Mouse (Mus musculus) spleen, postnatal 14 days (tissue): ENCODE results near the gene Hoxa13.

Experiments
- DNase-seq, 2 experiments: peaks; one replicate each; pipeline ENCODE4 v3.0.0; 2021 to 2022; ENCODE audit warnings: low spot score in 2 of 2

Gene Hoxa13

DNA sequence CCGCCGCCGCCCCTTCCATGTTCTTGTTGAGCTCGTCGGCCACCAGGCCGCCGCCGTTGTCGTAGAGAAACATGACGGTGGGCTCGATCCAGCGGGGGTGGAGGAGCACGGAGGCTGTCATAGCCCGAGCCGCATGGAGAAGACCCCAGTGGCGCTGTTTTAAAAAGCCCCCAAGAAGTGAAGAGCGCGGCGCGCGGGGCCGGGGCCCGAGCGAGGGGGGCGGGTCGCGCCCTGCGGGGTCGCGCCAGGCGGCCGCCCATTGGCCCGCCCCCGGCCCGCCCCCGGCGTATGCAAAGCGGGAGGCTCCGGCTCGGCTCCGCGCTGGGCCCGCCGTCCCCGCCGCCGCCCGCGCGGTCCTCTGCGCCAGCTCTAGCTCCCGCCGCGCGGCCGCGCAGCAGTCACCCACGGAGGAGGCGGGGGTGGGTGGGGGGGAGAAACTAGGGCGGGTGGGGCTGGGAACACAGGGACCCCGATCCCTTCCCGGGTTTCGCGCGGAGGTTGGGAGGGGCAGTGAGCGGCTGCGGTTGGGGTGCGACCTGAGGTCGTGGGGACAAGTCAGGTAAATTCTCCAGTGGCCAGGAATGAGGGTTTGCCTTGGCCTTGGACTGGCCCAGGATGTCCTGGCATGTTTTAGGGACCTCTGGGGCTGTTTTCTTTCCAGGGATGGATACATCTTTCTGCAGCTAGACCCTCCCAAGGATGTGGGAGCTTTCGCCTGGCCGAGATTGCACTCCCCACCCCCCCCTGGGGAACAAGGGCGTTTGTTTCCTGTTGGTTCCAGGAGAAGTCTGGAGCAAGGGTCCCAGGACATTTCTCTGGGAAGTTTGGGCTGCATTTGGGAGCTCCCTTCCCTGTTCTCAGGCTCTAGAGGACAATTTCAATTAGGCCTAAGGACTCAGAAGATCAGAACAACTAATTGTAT, at the start of gene Hoxa13:
Gene Hoxa13, minus strand, starts transcription at position 227 of the 922 bp plus-strand sequence.
- DNase-seq = no peak

DNA sequence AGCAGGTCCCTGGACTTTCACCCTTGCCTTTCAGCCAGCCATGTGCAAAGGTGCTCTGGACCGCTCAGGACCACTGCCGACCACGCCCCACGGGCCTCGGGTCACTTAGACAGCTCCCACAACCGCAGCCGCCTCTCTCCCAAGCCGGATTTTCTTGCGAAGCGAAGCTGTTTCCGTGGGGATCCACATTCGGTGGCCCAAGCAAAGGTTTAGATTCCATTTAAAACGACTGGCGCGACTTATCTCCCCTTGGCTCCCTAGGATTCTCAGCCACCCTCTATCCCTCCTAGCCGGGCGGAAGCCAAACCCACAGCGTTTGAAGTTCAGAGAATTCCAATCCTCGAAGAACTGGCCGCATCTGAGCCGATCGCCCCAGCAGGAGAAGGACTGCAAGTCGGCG, 49.7 kb upstream of the Hoxa13 start:
- DNase-seq = no peak

DNA sequence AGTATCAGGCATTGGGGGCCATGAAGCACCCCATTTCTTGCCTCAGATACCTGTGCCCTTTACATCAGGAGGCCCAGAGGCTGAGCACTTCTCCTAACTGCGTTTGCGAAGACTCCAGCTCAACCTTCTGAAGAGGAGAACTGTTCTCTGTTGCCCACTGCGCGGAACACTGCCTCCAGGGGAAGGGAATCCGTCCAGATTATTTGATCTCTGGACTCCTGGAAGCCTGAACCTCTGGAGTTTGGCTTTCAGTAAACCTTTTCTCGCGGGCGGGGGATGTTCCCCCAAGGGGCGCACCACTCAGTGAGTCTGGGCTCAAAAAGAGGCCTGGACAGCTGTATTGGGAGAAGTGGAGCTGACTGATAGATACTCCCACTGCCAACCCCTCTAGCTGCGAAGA, 49.1 kb upstream of the Hoxa13 start:
- DNase-seq = no peak

DNA sequence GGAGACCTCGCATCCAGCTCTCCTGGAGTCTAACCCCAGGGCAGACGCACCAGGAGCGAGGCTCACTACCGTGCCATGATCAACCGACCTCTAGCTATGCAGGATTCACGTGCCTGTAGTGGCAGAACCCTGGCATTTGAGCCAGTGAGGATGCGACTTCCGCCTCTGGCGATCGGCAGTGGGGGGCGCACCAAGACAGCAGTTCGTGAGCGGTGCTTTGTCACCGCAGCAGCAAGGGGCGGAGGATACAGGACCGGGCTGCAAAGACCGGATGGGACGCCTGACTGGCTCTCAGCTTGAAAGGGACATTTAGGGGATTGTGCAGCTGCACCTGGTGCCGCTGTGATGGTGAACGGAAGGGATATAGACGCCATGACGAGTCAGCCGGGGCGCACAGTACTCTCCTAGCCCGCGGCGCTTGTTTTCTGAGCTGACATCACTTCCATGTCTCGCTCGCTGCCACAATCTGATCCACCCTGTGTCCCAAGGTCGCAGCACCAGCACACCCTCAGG, 45.3 kb upstream of the Hoxa13 start:
- peak in 1 of 2 experiments; percentile 22 for DNase-seq

DNA sequence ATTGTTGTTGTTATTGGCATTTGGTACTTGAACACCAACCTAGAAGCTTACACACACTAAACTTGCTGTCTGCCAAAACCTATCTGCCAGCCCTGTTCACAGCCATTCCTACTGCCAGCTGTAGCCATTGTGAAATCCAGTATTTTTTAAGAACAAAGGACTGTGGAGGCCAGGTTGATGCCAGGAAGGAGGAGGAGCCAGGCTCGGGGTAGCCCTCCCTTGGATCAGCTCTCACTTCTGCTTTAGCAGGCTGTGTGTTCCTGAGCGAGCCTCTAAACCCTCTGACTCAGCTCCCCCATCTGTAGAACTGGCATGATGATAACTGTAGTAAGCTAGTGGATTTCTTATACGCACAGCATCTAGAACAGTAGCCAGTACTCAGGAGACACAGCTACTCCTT, 42.7 kb upstream of the Hoxa13 start:
- no peak for DNase-seq

DNA sequence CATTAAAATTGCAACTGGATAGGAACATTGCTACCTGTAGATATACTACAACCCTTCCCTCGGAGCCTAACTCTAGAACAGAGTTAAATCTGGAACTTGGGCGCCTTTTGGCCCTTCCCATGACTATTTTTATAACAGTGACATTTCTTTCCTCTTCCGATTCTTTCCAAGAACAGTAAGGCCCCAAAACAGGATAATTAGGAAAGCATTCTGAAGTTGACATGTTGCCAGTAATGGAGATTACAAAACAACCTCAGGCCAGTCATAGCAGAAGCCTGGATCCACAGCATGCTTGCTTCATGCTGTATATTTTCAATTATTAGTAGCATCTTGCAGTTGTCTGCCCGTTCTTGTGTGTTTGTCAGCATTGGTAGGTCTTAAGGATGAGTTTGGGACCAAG, 40.1 kb upstream of the Hoxa13 start:
- DNase-seq = no peak

DNA sequence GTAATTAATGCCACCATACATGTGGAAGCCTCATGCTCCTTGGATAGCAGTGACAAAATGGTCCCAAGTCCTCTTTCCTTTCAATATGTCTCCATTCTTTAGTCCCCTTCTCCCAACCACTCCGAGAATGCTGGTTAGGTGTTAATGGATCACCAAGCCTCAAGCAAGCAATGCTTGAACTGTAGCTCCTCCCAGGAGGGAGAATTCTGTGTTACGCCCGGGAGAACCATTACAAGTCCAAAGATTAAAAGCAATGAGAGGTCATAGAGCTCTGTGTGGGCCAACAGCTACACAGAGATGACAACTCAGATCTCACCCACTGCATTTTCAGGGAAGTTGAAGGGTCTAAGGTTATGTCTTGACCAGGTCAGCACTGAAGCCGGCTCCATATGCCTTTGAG, 37.8 kb upstream of the Hoxa13 start:
- DNase-seq = no peak

DNA sequence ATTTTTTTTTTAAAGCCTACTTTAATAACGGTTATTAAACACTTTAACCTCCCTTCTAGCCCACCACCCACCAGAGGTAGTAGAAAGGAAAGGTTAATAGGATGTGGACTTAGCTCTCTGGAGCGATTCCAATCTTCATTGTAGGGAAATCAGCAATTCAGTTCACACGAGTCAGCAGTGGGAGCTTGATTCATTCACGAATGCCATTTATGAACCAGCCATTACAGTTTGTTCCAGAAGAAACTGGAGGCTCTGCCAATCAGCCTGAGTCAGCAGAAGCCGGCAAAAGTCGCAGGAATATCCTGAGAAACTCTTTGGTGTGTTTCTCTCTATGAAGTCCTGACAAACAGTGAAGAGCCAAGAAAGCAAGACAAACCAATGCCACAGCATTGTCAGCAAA, 33.9 kb upstream of the Hoxa13 start:
- no peak for DNase-seq

DNA sequence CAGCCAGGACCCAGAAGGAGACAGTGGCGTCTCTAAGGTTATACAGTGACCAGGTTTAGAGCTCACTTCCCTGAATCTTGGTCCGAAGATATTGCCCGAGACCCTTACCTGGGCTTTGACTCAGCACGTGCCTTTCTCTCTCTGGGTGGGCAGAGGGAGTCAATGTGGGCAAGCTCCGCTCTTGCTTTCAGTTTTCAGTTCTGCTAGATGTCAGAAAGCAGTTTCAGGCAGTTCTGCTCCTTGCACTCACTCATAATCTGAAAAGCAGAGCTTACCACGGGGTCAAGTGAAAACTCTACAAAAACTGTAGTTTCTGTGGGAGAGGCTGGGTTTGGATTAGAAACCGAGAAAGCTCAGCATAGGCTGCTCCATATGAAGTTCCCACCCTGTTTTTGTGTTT, 31.6 kb upstream of the Hoxa13 start:
- DNase-seq = no peak

DNA sequence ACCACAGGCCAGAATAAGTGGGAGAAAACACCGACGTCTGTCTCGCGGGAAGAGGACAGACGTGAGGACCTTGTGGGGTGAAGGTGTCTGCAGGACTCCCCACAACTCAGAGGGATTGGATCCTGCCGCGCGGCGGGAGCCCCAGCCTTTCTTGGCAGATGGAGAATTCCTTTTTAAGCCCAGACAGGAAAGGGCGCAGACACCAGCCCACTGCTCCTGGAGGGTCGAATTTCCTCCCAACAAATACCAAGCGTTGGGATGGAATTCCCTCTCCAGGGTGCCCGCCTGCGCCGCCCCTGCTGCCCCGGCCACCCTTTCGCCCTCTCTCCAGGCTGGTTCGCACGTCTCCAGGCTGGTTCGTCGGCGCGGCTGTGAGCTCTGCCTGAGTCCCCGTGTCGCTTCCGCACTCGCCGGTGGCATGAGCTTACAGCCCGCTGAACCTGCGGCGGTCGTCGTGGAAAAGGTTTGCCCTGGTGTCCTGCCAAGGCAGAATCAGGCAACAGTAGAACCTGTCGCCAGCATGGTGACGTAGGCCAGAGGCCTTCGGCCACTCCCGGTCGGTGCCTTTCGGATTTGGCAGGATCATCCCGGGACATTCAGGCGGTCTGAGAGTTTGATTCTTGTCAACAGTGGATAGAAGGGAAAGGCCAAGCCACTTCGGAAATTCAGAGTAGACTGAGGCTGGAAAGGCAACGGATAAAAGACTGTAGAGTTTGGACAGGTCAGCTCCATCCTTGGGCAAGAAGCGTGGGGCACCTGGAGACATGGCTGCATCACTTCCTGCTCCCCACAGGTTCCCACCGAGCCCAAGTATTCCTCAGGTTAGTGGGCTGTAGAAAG, 30.6 kb upstream of the Hoxa13 start:
- DNase-seq = no peak

DNA sequence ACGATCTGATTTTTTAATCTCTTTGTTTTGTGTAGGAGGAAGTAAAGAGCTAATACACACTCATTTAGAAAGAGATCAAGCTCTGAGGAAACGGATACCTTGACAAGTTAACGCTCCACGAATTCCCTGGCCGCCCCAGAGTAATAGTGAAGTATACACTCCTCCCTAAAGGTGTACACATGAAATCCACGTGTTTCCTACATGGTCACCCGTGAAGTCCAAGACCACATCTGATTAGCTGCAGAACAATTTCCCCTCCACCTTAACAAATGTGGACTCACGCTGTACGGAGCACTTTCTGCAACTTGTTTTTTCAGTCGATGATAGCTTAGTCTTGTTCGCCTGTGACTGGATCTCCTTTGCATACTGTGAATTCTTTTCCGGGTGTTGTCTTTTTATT, 29.5 kb upstream of the Hoxa13 start:
- DNase-seq = no peak

DNA sequence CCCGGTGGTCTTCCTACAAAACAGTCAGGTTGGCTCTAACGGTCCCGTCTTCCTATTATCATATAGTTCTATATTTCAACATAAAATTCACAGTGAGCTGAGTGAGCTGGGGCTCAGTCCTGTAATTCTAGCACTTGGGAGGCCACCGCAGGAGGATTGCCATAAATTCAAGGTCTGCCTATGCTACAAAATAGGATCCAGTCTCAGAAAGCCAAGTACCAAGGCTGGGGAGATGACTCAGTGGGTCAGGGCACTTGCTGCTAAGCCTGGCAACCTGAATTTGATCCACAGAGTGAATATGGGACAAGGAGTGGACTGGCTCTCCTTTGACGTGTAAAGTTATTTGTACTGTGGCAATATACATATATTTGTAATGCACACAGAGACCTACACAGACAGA, 23.2 kb upstream of the Hoxa13 start:
- DNase-seq = no peak

DNA sequence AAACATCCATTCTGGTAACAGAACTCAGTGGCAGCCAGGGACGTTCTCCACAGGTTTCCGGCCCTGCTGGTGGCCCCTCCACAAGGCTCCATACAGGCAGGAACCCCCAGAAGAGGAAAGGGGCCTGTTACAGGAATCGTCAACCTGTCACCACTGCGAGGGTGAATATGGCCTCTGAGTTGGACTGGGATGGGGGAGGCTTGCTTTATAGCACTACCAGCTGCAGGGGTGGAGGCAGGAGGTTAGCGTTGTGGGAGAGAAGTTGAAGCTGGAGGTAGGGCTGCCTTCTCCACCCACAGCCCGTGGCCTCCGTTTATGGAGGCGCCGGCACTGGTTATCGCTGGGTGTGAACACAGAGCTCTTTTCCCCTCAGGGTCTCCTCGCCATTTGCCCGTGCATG, 20.4 kb upstream of the Hoxa13 start:
- no peak for DNase-seq

DNA sequence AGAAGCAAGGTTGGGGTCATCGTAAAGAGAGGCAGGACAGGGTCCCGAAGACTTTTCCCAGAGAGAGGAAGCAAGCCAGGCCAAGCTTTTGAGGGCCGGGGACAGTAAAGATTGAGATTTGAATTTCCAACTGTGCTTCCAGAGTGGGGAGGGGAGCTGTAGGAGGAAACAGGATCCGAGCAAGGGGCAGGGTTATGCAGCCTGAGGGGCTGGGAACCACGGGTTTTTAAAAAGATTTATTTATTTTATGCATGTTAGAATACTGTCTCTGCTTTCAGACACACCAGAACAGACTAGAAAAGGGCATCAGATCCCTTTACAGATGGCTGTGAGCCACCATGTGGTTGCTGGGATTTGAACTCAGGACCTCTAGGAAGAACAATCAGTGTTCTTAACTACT, 16.2 kb upstream of the Hoxa13 start:
- DNase-seq = no peak

DNA sequence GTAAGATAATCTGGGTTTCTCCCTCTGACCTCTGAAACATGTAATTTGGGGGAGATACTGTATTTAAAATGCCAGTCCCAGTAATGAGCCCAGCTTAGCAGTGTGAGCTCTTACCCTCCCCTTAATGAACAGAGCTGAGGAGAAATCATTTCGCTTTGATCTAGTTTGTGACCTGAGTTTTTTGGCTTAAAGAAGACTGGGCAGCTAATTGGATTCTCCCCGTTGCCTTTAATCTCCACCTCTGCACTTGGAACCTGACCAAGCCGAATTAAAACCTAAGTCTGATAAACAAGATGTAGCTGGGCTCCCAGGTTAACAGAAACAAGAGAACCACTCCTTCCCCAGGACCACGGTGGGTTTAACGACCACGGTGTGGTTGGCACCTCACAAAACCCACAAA, 15.7 kb upstream of the Hoxa13 start:
- no peak for DNase-seq

DNA sequence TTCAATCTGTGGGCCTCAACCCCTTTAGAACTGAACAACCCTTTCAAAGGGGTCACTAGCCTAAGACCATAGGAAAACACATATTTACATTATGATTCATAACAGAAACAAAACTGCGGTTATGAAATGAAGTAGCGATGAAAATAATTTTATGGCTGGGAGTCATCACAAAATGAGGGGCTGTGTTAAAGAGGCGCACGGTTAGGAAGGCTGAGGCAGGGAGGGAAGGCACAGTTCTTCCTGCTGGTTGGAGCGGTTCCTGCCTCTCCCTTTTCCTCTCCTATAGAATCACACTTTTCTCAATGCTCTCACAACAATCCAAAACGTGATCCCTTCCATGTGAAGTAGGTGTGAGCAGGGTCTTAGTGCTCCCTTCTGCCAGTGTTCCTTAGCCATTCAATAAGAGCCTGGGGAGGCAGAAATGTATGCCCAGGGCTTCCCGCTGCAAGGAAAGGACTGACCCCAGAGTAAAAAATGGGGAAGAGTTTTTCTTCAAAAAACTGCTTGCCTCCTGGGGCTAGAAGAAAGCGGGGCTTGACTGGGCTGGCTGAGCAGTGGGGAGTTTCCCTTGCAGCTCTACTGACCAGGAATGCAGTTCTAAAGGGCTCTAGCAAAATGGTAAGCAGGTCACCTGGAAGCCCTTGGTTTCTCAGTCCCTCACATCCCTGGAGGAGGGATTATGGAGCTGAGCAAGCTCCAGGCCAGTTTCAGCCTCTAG, 15.0 kb upstream of the Hoxa13 start:
- no peak for DNase-seq

DNA sequence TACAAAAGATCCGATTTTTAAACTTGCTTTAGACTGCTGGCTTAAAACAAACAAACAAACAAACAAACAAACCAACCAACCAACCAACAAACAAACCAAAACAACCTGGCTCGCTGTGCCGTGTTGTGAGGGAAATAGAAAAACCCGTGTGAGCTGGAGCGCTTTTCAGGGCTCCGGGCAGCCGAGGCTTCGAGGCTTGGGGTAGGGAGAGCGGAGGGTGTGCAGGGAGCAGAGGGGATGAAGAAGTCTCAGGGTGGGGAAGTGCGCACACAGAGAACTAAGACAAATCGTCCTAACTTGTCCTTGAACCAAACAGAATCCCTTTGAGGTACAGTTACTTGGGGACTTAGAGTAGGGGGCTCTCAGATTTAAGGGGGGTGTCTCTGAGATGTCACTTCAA, 13.9 kb upstream of the Hoxa13 start:
- DNase-seq = no peak

DNA sequence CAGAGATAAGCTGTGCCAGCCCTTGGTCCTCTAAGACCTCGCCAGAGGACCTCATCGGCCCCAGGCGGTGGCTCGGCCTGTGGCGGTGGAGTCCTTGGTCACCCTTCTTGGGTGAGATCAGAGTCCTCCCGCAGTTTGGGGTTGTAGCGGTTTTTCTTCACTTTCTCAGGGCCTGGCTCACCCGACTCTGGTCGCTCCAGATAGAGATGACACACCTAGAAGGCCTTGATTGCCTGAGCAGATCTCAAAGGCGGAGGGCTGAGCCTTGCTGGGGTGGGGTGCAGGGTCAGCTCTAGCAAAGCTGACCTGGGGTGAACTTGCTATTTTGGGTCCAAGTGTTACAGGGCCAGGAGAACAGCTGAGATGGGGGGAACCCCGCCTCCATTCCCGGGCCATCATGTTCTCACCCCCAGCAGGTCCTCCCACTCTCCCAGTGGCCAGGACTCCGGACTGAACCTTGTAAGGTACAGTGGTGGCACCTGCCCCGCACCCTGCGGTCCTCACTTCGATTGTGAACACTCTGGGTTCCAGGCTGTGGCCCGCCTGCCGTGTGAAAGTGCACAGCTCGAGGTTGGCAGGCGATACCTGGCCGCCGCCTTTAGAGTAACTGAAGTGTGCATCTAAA, 13.1 kb upstream of the Hoxa13 start:
- DNase-seq = no peak

DNA sequence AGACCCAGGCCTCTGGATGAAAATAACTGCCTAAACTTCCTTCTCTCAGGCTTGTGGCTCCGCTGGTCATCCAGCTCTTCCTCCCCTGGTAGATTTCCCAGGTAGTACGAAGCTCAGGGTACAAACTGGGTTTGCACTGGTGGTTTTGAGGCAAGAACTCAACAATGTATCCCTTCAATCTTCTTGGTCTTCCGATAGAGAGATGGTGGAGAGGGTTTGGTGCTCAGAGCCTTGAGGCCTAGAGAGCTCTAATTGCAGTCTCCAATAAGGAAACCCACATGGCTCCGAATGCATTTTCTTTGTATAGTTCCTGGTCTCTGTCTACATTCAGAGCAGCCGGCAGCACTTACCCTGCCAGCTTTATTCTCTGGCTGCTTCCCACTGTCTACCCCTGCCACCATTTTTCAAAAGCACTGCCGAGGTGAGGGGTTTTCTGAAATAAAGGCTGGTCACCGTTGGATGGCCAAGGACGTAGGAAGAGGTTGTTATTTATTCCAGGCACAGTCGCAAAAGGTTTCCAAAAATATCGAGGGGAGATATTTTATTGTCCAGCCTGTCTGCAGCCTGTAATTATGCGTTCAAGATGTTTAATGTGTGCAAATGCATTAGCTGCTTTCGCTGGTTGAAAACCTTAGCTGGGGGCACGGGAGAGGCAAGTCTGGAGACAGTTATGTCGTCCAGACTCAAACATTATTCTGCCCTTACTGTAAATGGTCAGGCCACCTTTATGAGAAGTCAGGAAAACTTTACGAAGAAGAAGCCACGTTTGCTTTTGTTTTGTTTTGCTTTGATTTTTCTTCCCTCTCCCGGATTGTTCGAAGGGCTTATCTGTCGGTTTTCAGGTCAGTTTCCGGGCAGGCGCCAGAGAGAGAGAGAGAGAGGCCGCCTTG, 12.3 kb upstream of the Hoxa13 start:
- DNase-seq = no peak
